Mouse (Mus musculus) liver, postnatal 0 days (tissue): ENCODE results near the gene Dnajc12. TPM values are rescaled to one million over a fixed set of nuclear protein-coding genes. Genes with fewer than 3 reads are reported as not detected.
"Not testable (repeated sequence)": the region's sequence is repeated elsewhere in the genome, so short reads cannot be mapped to it uniquely, and the experiment has no call there.

Experiments
- ATAC-seq: fragments of 200-750 bp; cut with Nextera tagmentation; 2 replicates; pipeline ENCODE4 v1.8.0; 2017; ENCODE audit warnings: mild to moderate bottlenecking, moderate library complexity
- DNase-seq: peaks from one replicate; pipeline ENCODE4 v3.0.0-alpha.2; 2016
- H3K27ac ChIP-seq: fragments of 300-500 bp; sonication (generic); 2 replicates; pipeline ENCODE4 v1.5.1; 2014; ENCODE audit warnings: antibody characterized with exemption, moderate library complexity, mild to moderate bottlenecking, low read depth
- H3K27me3 ChIP-seq: fragments of 300-500 bp; sonication (generic); 2 replicates; pipeline ENCODE4 v1.6.1; 2014; ENCODE audit warnings: low read length, control low read depth, mixed read lengths; ENCODE audit not compliant: insufficient read depth
- H3K36me3 ChIP-seq: fragments of 300-500 bp; sonication (generic); replicated peaks from 2 replicates; pipeline ENCODE4 v1.6.1; 2014; ENCODE audit warnings: mild to moderate bottlenecking, control low read depth, low read length, moderate library complexity, mixed read lengths; ENCODE audit not compliant: insufficient read depth
- H3K4me1 ChIP-seq: fragments of 300-500 bp; sonication (generic); 2 replicates; pipeline ENCODE4 v1.6.1; 2014; ENCODE audit warnings: antibody characterized with exemption, mild to moderate bottlenecking, control low read depth; ENCODE audit not compliant: insufficient read depth
- H3K4me2 ChIP-seq: fragments of 300-500 bp; sonication (generic); 2 replicates; pipeline ENCODE4 v1.6.1; 2014; ENCODE audit warnings: low read depth, mild to moderate bottlenecking, low read length, moderate library complexity, mixed read lengths
- H3K4me3 ChIP-seq: fragments of 300-500 bp; sonication (generic); 2 replicates; pipeline ENCODE4 v1.5.1; 2014; ENCODE audit warnings: low read depth, low read length
- H3K9ac ChIP-seq: fragments of 300-500 bp; sonication (generic); replicated peaks from 2 replicates; pipeline ENCODE4 v1.6.1; 2014; ENCODE audit warnings: mild to moderate bottlenecking, moderate library complexity
- H3K9me3 ChIP-seq: fragments of 300-500 bp; sonication (generic); 2 replicates; pipeline ENCODE4 v1.6.1; 2016; ENCODE audit warnings: mild to moderate bottlenecking, control low read depth, low read length, mixed read lengths
- CTCF ChIP-seq: sonication (generic); IDR thresholded peaks from 2 replicates; pipeline ENCODE4 v1.5.1; 2016; ENCODE audit warnings: antibody characterized with exemption, low read depth
- EP300 ChIP-seq: IDR thresholded peaks from 2 replicates; pipeline ENCODE4 v1.6.1; 2016; ENCODE audit warnings: antibody characterized with exemption, low read depth, mild to moderate bottlenecking
- WGBS: fragments of 180-500 bp; shearing (Covaris S2); extraction: QIAGEN DNeasy Blood & Tissue Kit; methylation state at CpG from one replicate; pipeline ENCODE4 v1.1.7; 2014; ENCODE audit not compliant: insufficient replicate concordance; 5-methylcytosine and 5-hydroxymethylcytosine counted together
- polyA plus RNA-seq: library from polyadenylated mRNA; unstranded; fragments of >200 nt; fragmentation: Nextera tagmentation; extraction: Ambion mirVana; gene quantifications from 2 replicates; pipeline ENCODE4 v1.2.1, GENCODE M21; 2015

Dnajc12 gene
- polyA plus RNA-seq, 1 experiment from 2014 or later, result 14.8 TPM

GRCm38 (mm10) chr10:63381498-63382280 lies 554 bp upstream of the Dnajc12 start, which contains the start of gene Sirt1:
Sirt1 (minus strand) TSS chr10:63381704.
- Histone ChIP-seq H3K9me3 (no peaks in the 10 kb centered on the region), H3K4me2 (peak within 1 kb of the TSS; percentile 97), H3K27me3 (no peaks in the 10 kb centered on the region), H3K4me1 (peaks cover 11% of the 10 kb centered on the region), H3K27ac (no peak within 1 kb of the TSS), H3K9ac (peak within 1 kb of the TSS; percentile 73), H3K4me3 (peak within 1 kb of the TSS; percentile 74), H3K36me3 (no peaks in the 10 kb centered on the region)
- no peak for ATAC-seq
- TF ChIP-seq CTCF (no peak), EP300 (no peak)
- WGBS, result under 1% methylated on average over 24 of the region's 24 CpGs
- DNase-seq, result peak; percentile 18

- H3K4me1 ChIP-seq, result peaks cover 14% of the 10 kb centered on the region
- DNase-seq, H3K27me3 ChIP-seq, H3K27ac ChIP-seq, ATAC-seq, H3K36me3 ChIP-seq, H3K9me3 ChIP-seq: not testable (repeated sequence)
- whole genome bisulfite sequencing, result 24% methylated on average over 5 of the region's 5 CpGs
- peak overlapping the region; percentile 67 for H3K9ac ChIP-seq
- H3K4me2 ChIP-seq, result peak overlapping the region; percentile 83
- H3K4me3 ChIP-seq, result peak overlapping the region; percentile 59
Observed at GRCm38 (mm10) chr10:63385897-63386296, 3.7 kb downstream of the Dnajc12 start.

- H3K9me3 ChIP-seq, result no peaks in the 10 kb centered on the region
- H3K4me2 ChIP-seq, result peak overlapping the region; percentile 83
- no peaks in the 10 kb centered on the region for H3K36me3 ChIP-seq
- WGBS, result 0% methylated on average over 19 of the region's 19 CpGs
- H3K27me3 ChIP-seq, result no peaks in the 10 kb centered on the region
- peak overlapping the region; percentile 59 for H3K4me3 ChIP-seq
- peaks cover 14% of the 10 kb centered on the region for H3K4me1 ChIP-seq
- H3K27ac ChIP-seq, result peak overlapping the region; percentile 77
- ATAC-seq (peak; percentile 74), DNase-seq (peak; percentile 88)
- TF ChIP-seq CTCF (no peak), EP300 (no peak)
- peak overlapping the region; percentile 67 for H3K9ac ChIP-seq
Observed at GRCm38 (mm10) chr10:63386444-63386843, 4.2 kb downstream of the Dnajc12 start.

- Histone ChIP-seq H3K9me3 (no peaks in the 10 kb centered on the region), H3K27me3 (no peaks in the 10 kb centered on the region), H3K36me3 (no peaks in the 10 kb centered on the region), H3K4me1 (peaks cover 8% of the 10 kb centered on the region), H3K4me2 (peak overlapping the region; percentile 83), H3K4me3 (peak overlapping the region; percentile 59), H3K27ac (peak overlapping the region; percentile 77), H3K9ac (peak overlapping the region; percentile 67)
- WGBS, result under 1% methylated on average over 10 of the region's 10 CpGs
- DNase-seq (no peak), ATAC-seq (no peak)
- no peak for TF ChIP-seq CTCF
- no peak for TF ChIP-seq EP300
Observed at GRCm38 (mm10) chr10:63386991-63387390, 4.7 kb downstream of the Dnajc12 start.

GRCm38 (mm10) chr10:63388948-63389347 lies 6.7 kb downstream of the Dnajc12 start:
- Histone ChIP-seq H3K4me3 (no peak overlapping the region), H3K9ac (no peak overlapping the region), H3K27ac (no peak overlapping the region), H3K27me3 (no peaks in the 10 kb centered on the region), H3K4me1 (0 out of 2 replicates have a peak, but pooled peaks cover 5% of the 10 kb centered on the region), H3K4me2 (no peak overlapping the region), H3K36me3 (no peaks in the 10 kb centered on the region), H3K9me3 (no peaks in the 10 kb centered on the region)
- DNase-seq (no peak), ATAC-seq (no peak)
- TF ChIP-seq EP300, result no peak
- no peak for TF ChIP-seq CTCF
- 56% methylated on average over 4 of the region's 4 CpGs for WGBS

- WGBS, result 89% methylated on average over 10 of the region's 10 CpGs
- no peak for DNase-seq
- no peaks in the 10 kb centered on the region for H3K9me3 ChIP-seq
- no peaks in the 10 kb centered on the region for H3K27me3 ChIP-seq
- no peak for ATAC-seq
- no peak overlapping the region for H3K4me2 ChIP-seq
- H3K4me1 ChIP-seq, result no peaks in the 10 kb centered on the region
- H3K27ac ChIP-seq, result no peak overlapping the region
- no peak overlapping the region for H3K9ac ChIP-seq
- no peak overlapping the region for H3K4me3 ChIP-seq
- H3K36me3 ChIP-seq, result 0 out of 2 replicates have a peak, but pooled peaks cover 3% of the 10 kb centered on the region
- TF ChIP-seq EP300 (no peak), CTCF (no peak)
Observed at GRCm38 (mm10) chr10:63396963-63397362, 14.7 kb downstream of the Dnajc12 start.
